Mouse (Mus musculus): ENCODE results near the gene Casr.

DNA sequence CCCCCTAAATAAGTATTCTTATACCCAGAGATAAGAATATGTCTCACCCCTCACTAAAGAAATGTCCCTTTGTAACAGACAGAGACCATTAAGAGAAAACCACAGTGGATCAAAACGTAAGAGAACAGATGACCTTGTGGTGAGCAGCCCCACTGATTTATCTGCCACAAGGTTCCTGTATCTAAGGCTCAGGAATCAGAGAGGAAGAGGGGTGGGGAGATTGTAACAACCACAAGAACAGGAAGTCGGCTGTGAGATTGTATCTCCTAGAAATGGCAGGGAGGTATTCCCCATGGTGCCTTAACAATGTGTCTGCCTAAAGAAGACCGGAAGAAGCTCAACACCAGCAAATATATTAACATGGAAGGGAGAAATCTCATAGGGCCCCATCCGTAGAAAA is 26.0 kb upstream of the Casr start:
- no peak for TF ChIP-seq CTCF (IDR thresholded peaks at IDR 0.05; ENCODE audit: borderline replicate concordance, insufficient read depth, low read depth, low read length)
- TF ChIP-seq POLR2A (IDR thresholded peaks at IDR 0.05; ENCODE audit: borderline replicate concordance, insufficient read depth, low read length): no peak
